Mouse (Mus musculus): ENCODE measurements around the gene Gm10226.
"Not testable (repeated sequence)": the region's sequence is repeated elsewhere in the genome, so short reads cannot be mapped to it uniquely, and the experiment has no call there.

Gm10226 gene

DNA sequence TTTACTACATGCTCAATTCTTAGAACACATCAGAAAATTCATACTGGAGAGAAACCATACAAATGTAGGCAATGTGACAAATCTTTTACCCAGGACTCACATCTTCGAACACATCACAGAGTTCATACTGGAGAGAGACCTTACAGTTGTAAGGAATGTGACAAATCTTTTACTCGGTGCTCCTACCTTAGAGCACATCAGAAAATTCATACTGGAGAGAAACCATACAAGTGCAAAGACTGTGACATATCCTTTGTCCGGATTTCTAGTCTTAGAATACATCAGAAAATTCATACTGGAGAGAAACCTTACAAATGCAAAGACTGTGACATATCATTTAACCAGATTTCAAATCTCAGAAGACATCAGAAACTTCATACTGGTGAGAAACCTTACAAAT, at the start of gene Gm10226:
Gm10226 (plus strand) TSS at position 301 of the 400 bp plus-strand sequence.
- DNase-seq = no peak

GRCm38 (mm10) chr17:21648791-21649190, 42.9 kb upstream of the Gm10226 start:
- DNase-seq = peak in 1 of 2 experiments; percentile 2

DNA sequence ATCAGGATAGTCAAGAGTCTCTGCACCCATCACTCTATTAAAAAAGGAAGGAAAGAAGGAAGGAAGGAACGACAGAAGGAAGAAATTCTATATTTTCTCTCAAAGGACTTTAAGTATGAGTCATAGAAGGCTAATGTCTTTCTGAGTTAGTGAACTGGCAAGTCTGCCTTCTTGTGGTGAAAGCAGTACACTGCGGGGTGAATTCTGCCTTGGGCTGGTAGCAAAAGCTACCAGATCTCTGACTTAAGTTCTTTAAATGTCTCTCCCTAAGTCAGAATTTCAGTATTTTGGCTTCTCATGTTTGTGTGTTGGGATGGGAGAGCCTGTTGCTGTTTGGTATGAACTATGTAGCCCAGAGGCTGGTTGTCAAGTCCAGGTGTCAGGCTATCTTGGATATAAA, 41.7 kb upstream of the Gm10226 start:
- peak; percentile 25 to 38 for DNase-seq

GRCm38 (mm10) chr17:21650364-21650907, 41.2 kb upstream of the Gm10226 start, which contains the start of gene Zfp983:
TSS of gene Zfp983 (plus strand) at chr17:21650624.
- DNase-seq = peak; percentile 72 to 75

- not testable (repeated sequence) for DNase-seq
Observed at GRCm38 (mm10) chr17:21678826-21679225, 12.8 kb upstream of the Gm10226 start.

- DNase-seq = peak; percentile 86 to 87
Observed at GRCm38 (mm10) chr17:21679273-21680018, 12.2 kb upstream of the Gm10226 start.

DNA sequence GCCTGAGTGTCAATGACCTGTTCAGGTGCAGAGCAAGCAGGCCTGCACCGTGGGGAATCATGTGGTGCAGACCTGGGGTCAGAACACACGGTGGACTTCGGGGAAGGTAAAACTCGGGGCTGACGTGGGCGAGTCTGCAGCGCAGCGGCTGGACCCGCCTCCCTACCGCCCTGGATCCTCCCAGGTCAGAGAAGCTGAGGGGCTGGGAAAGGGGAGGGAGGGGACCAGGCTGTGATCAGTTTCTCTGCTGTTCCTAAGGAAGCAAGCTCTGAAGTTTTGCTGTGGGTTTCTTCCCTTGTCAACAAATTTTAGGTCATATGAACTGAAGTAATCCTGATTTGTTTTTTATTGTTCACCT, 11.7 kb upstream of the Gm10226 start:
- not testable (repeated sequence) for DNase-seq

DNA sequence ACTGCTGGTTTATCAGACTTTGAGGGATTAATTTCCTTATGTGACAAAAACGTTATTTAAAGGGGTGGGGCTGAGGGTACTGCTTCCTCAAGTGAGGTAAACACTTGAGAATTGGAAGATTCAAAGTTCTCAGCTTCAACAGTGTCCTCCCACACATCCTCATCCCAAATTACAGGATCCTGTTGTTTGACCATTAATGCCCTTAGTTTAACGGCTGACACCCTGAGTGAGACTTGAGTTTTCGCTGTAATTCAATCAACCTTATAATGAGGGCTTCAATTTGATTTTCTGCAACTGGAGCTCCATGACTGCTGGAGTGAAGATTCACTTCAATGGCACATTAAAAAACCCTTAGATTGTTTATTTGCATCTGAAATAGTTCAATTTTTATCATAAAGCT, 1.7 kb downstream of the Gm10226 start:
- DNase-seq = no peak

- DNase-seq = no peak
Observed at GRCm38 (mm10) chr17:21696073-21696472, 4.4 kb downstream of the Gm10226 start.

GRCm38 (mm10) chr17:21702281-21703240, 10.9 kb downstream of the Gm10226 start:
- no peak for DNase-seq

- no peak for DNase-seq
Observed at GRCm38 (mm10) chr17:21703414-21703813, 11.8 kb downstream of the Gm10226 start.

DNA sequence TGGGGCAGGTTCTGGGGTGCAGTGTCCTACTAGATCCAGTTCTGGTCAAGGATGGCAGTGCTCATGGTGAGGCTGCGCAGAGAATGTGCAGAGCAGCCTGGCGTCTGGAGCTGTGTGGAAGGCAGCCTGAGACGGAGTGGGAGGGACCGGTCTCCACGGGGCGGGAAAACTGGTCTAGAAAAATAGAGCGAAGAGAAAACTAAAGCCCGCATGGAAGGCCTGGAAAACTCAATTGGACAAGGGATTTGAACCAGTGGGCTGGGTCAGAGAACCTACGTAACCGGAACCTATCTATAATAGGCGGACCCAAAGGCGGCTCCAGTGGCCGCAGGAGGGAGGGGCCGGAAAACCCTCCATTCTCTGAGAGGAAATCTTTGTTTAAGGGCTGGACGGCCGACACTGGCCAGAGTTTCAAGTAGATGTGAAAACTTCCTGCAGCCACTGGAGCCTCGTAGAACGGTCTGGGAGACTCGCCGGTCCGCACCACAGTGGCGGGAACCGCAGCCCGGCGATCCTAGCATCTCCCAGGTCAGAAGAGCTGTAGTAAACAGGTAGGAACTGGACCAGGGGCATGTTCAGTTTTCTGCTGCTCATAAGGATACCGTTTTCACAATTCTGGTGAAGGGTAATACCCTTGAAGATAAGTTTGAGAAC, 15.8 kb downstream of the Gm10226 start, which contains the start of gene Zfp760:
Zfp760 (plus strand) TSS at position 399 of the 654 bp plus-strand sequence.
- DNase-seq = peak; percentile 87

DNA sequence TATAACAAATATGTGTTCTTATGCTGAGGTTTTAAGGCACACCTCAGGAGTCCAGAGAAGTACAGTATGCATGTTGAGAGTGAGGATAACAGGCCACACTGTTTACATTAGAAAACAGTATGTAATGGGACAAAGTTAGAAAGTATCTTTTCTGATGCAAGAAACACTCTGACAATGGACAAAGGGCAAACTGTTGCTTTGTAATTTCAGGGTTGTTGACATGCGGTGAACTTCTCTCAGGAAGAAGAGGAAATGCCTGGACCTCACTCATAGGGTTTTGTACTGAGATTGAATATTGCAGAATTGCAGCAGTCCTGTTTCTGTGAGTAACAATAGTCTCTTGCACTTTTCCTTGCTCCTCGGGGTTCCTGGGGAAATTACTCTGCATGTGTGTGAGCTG, 16.7 kb downstream of the Gm10226 start:
- DNase-seq = no peak

- DNase-seq = not testable (repeated sequence)
Observed at GRCm38 (mm10) chr17:21730495-21730894, 38.8 kb downstream of the Gm10226 start, which contains the start of gene Zfp229. TSS of gene Zfp229 (plus strand) at chr17:21730795.

- DNase-seq = peak in 1 of 2 experiments; percentile 4
Observed at GRCm38 (mm10) chr17:21733049-21733448, 41.4 kb downstream of the Gm10226 start.

GRCm38 (mm10) chr17:21733529-21734031, 41.9 kb downstream of the Gm10226 start:
- peak; percentile 83 to 84 for DNase-seq

Measured in cerebellum, postnatal 10 days (tissue).